Mouse (Mus musculus) lung, postnatal 0 days (tissue): Measurements from ENCODE around the gene Nup98.

Source experiments
- CTCF ChIP-seq: IDR thresholded peaks from 2 replicates; pipeline ENCODE4 v1.5.1; 2016; ENCODE audit warnings: antibody characterized with exemption, mild to moderate bottlenecking
- EP300 ChIP-seq: IDR thresholded peaks from 2 replicates; pipeline ENCODE4 v1.6.1; 2016; ENCODE audit warnings: antibody characterized with exemption, mild to moderate bottlenecking, control low read depth

DNA sequence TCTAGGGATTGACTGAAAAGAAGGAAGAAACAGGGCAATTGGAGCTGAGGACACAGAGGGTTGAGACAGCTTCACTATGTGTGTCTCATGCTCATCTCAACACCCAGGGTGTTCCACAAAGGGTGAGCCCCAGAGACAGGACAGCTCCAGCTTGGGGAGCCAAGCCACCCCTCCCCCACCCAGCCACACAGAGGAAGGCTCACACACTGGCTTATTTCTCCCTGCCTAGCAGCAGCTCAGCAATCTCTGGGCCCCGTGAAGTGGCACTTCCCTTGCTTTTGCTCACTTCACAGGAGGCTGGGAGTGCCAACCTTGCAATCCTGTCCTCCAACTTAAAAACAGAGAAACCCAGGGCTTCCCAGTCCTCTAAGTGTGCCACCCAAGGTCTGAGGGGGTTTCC lies 35.8 kb upstream of the Nup98 start:
- TF ChIP-seq CTCF: no peak
- TF ChIP-seq EP300: no peak
